Mouse (Mus musculus) liver, postnatal 0 days (tissue): Measurements from ENCODE around the gene Tmem165. TPM values are rescaled to one million over a fixed set of nuclear protein-coding genes. Genes with fewer than 3 reads are reported as not detected.

Experiments
- ATAC-seq: fragments of 200-750 bp; cut with Nextera tagmentation; 2 replicates; pipeline ENCODE4 v1.8.0; 2017; ENCODE audit warnings: mild to moderate bottlenecking, moderate library complexity
- DNase-seq: peaks from one replicate; pipeline ENCODE4 v3.0.0-alpha.2; 2016
- H3K27ac ChIP-seq: fragments of 300-500 bp; sonication (generic); 2 replicates; pipeline ENCODE4 v1.5.1; 2014; ENCODE audit warnings: antibody characterized with exemption, moderate library complexity, mild to moderate bottlenecking, low read depth
- H3K27me3 ChIP-seq: fragments of 300-500 bp; sonication (generic); 2 replicates; pipeline ENCODE4 v1.6.1; 2014; ENCODE audit warnings: low read length, control low read depth, mixed read lengths; ENCODE audit not compliant: insufficient read depth
- H3K36me3 ChIP-seq: fragments of 300-500 bp; sonication (generic); replicated peaks from 2 replicates; pipeline ENCODE4 v1.6.1; 2014; ENCODE audit warnings: mild to moderate bottlenecking, control low read depth, low read length, moderate library complexity, mixed read lengths; ENCODE audit not compliant: insufficient read depth
- H3K4me1 ChIP-seq: fragments of 300-500 bp; sonication (generic); 2 replicates; pipeline ENCODE4 v1.6.1; 2014; ENCODE audit warnings: antibody characterized with exemption, mild to moderate bottlenecking, control low read depth; ENCODE audit not compliant: insufficient read depth
- H3K4me2 ChIP-seq: fragments of 300-500 bp; sonication (generic); 2 replicates; pipeline ENCODE4 v1.6.1; 2014; ENCODE audit warnings: low read depth, mild to moderate bottlenecking, low read length, moderate library complexity, mixed read lengths
- H3K4me3 ChIP-seq: fragments of 300-500 bp; sonication (generic); 2 replicates; pipeline ENCODE4 v1.5.1; 2014; ENCODE audit warnings: low read depth, low read length
- H3K9ac ChIP-seq: fragments of 300-500 bp; sonication (generic); replicated peaks from 2 replicates; pipeline ENCODE4 v1.6.1; 2014; ENCODE audit warnings: mild to moderate bottlenecking, moderate library complexity
- H3K9me3 ChIP-seq: fragments of 300-500 bp; sonication (generic); 2 replicates; pipeline ENCODE4 v1.6.1; 2016; ENCODE audit warnings: mild to moderate bottlenecking, control low read depth, low read length, mixed read lengths
- CTCF ChIP-seq: sonication (generic); IDR thresholded peaks from 2 replicates; pipeline ENCODE4 v1.5.1; 2016; ENCODE audit warnings: antibody characterized with exemption, low read depth
- EP300 ChIP-seq: IDR thresholded peaks from 2 replicates; pipeline ENCODE4 v1.6.1; 2016; ENCODE audit warnings: antibody characterized with exemption, low read depth, mild to moderate bottlenecking
- WGBS: fragments of 180-500 bp; shearing (Covaris S2); extraction: QIAGEN DNeasy Blood & Tissue Kit; methylation state at CpG from one replicate; pipeline ENCODE4 v1.1.7; 2014; ENCODE audit not compliant: insufficient replicate concordance; 5-methylcytosine and 5-hydroxymethylcytosine counted together
- polyA plus RNA-seq: library from polyadenylated mRNA; unstranded; fragments of >200 nt; fragmentation: Nextera tagmentation; extraction: Ambion mirVana; gene quantifications from 2 replicates; pipeline ENCODE4 v1.2.1, GENCODE M21; 2015

Gene Tmem165
- polyA plus RNA-seq, 1 experiment from 2014 or later: 20.9 TPM

DNA sequence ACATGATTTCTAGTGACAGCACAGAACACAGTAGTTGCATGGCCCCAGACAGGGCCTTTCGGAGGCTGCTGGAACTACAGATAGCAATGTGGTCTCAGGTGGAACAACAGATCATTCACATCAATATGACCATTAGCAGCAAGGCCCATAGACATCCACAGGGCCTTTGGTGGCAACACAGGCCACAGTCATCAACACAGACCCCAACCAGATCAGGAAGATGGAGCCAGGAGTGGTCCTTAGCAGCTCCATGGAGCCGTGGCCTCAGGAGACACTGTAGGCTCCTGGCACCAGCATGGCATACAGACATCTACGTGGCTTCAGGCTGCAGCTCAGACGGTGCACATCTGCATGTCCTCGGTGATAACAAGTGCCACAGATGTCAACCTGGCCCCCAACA, 20.8 kb upstream of the Tmem165 start:
- ATAC-seq (no peak), DNase-seq (no peak)
- no peaks in the 10 kb centered on the region for H3K9me3 ChIP-seq
- H3K9ac ChIP-seq: no peak overlapping the region
- WGBS: 52% methylated on average over 5 of the region's 5 CpGs
- no peak overlapping the region for H3K27ac ChIP-seq
- H3K36me3 ChIP-seq: no peaks in the 10 kb centered on the region
- H3K4me3 ChIP-seq: no peak overlapping the region
- TF ChIP-seq EP300 (no peak), CTCF (no peak)
- H3K4me1 ChIP-seq: no peaks in the 10 kb centered on the region
- H3K4me2 ChIP-seq: no peak overlapping the region
- no peaks in the 10 kb centered on the region for H3K27me3 ChIP-seq

- DNase-seq (no peak), ATAC-seq (no peak)
- H3K36me3 ChIP-seq: no peaks in the 10 kb centered on the region
- 64% methylated on average over 4 of the region's 4 CpGs for WGBS
- no peak overlapping the region for H3K27ac ChIP-seq
- H3K4me3 ChIP-seq: no peak overlapping the region
- H3K9me3 ChIP-seq: no peaks in the 10 kb centered on the region
- no peak for TF ChIP-seq EP300
- no peak for TF ChIP-seq CTCF
- H3K4me2 ChIP-seq: no peak overlapping the region
- H3K9ac ChIP-seq: no peak overlapping the region
- no peaks in the 10 kb centered on the region for H3K27me3 ChIP-seq
- no peaks in the 10 kb centered on the region for H3K4me1 ChIP-seq
Observed at GRCm38 (mm10) chr5:76163828-76164390, 19.8 kb upstream of the Tmem165 start.

GRCm38 (mm10) chr5:76164827-76165226, 18.9 kb upstream of the Tmem165 start:
- ATAC-seq (no peak), DNase-seq (no peak)
- WGBS: 84% methylated on average over 7 of the region's 7 CpGs

GRCm38 (mm10) chr5:76170522-76170921, 13.2 kb upstream of the Tmem165 start:
- Histone ChIP-seq H3K4me3 (no peak overlapping the region), H3K36me3 (no peaks in the 10 kb centered on the region), H3K4me2 (no peak overlapping the region), H3K9ac (no peak overlapping the region), H3K27me3 (no peaks in the 10 kb centered on the region), H3K27ac (no peak overlapping the region), H3K9me3 (no peaks in the 10 kb centered on the region), H3K4me1 (no peaks in the 10 kb centered on the region)
- TF ChIP-seq EP300 (no peak), CTCF (0 out of 2 replicates have a peak, but pooled peaks have one; percentile 1)
- ATAC-seq: no peak
- WGBS: 75% methylated on average over 4 of the region's 4 CpGs
- DNase-seq: no peak

More at GRCm38 (mm10) chr5:76164827-76165226, 18.9 kb upstream of the Tmem165 start:
- Histone ChIP-seq H3K27me3 (no peaks in the 10 kb centered on the region), H3K27ac (no peak overlapping the region), H3K4me2 (no peak overlapping the region), H3K9ac (no peak overlapping the region), H3K4me3 (no peak overlapping the region), H3K9me3 (no peaks in the 10 kb centered on the region), H3K36me3 (no peaks in the 10 kb centered on the region), H3K4me1 (no peaks in the 10 kb centered on the region)
- TF ChIP-seq CTCF (no peak), EP300 (no peak)

GRCm38 (mm10) chr5:76171039-76171438, 12.6 kb upstream of the Tmem165 start:
- H3K4me3 ChIP-seq: no peak overlapping the region
- H3K4me2 ChIP-seq: no peak overlapping the region
- H3K9ac ChIP-seq: no peak overlapping the region
- H3K9me3 ChIP-seq: no peaks in the 10 kb centered on the region
- no peak overlapping the region for H3K27ac ChIP-seq
- no peaks in the 10 kb centered on the region for H3K27me3 ChIP-seq
- no peaks in the 10 kb centered on the region for H3K36me3 ChIP-seq
- no peak for DNase-seq
- no peak for TF ChIP-seq CTCF
- no peaks in the 10 kb centered on the region for H3K4me1 ChIP-seq
- no peak for ATAC-seq

GRCm38 (mm10) chr5:76175051-76175450, 8.6 kb upstream of the Tmem165 start:
- 67% methylated on average over 4 of the region's 4 CpGs for WGBS
- no peaks in the 10 kb centered on the region for H3K36me3 ChIP-seq

GRCm38 (mm10) chr5:76176411-76176810, 7.3 kb upstream of the Tmem165 start:
- H3K9ac ChIP-seq: no peak overlapping the region

More at GRCm38 (mm10) chr5:76175051-76175450, 8.6 kb upstream of the Tmem165 start:
- Histone ChIP-seq H3K27me3 (no peaks in the 10 kb centered on the region), H3K27ac (no peak overlapping the region), H3K9me3 (no peaks in the 10 kb centered on the region), H3K4me1 (peaks cover 3% of the 10 kb centered on the region; the same call in 1 of the 2 replicates), H3K4me3 (no peak overlapping the region), H3K9ac (no peak overlapping the region), H3K4me2 (no peak overlapping the region)
- TF ChIP-seq EP300: no peak
- DNase-seq (no peak), ATAC-seq (no peak)

More at GRCm38 (mm10) chr5:76176411-76176810, 7.3 kb upstream of the Tmem165 start:
- DNase-seq (no peak), ATAC-seq (no peak)
- H3K4me3 ChIP-seq: no peak overlapping the region
- no peaks in the 10 kb centered on the region for H3K9me3 ChIP-seq
- H3K4me2 ChIP-seq: no peak overlapping the region
- 48% methylated on average over 3 of the region's 3 CpGs for WGBS
- H3K4me1 ChIP-seq: peaks cover 3% of the 10 kb centered on the region; the same call in 1 of the 2 replicates
- no peak overlapping the region for H3K27ac ChIP-seq
- H3K27me3 ChIP-seq: no peaks in the 10 kb centered on the region
- no peak for TF ChIP-seq CTCF
- no peak for TF ChIP-seq EP300
- H3K36me3 ChIP-seq: no peaks in the 10 kb centered on the region
